Mouse (Mus musculus) right cerebral cortex, postnatal 36 days (tissue): ENCODE results near the gene Ttn.
"Not testable (repeated sequence)": the region's sequence is repeated elsewhere in the genome, so short reads cannot be mapped to it uniquely, and the experiment has no call there.

Experiments
- DNase-seq, 2 experiments: peaks; one replicate each; pipeline ENCODE4 v3.0.0; 2022; ENCODE audit warnings: low spot score in 2 of 2, mixed read lengths in 1 of 2

The Ttn gene

GRCm38 (mm10) chr2:76982391-76983145 is at the start of gene Ttn:
Ttn (minus strand) TSS chr2:76982547.
- no peak for DNase-seq

- no peak for DNase-seq
These were observed 38.3 kb upstream of the Ttn start for GRCm38 (mm10) chr2:77020649-77021048.

- no peak for DNase-seq
These were observed 35.4 kb upstream of the Ttn start for GRCm38 (mm10) chr2:77017735-77018134.

- not testable (repeated sequence) for DNase-seq
These were observed 31.1 kb upstream of the Ttn start for GRCm38 (mm10) chr2:77013449-77013848.

GRCm38 (mm10) chr2:77011981-77012380 is 29.6 kb upstream of the Ttn start:
- no peak for DNase-seq

GRCm38 (mm10) chr2:77007015-77007414 is 24.7 kb upstream of the Ttn start:
- no peak for DNase-seq

GRCm38 (mm10) chr2:77003148-77003547 is 20.8 kb upstream of the Ttn start:
- no peak for DNase-seq

GRCm38 (mm10) chr2:76998351-76998750 is 16.0 kb upstream of the Ttn start:
- DNase-seq: no peak

- peak in 1 of 2 experiments; percentile 10 for DNase-seq
These were observed 10.3 kb upstream of the Ttn start for GRCm38 (mm10) chr2:76992493-76993201.

GRCm38 (mm10) chr2:76987317-76987716 is 5.0 kb upstream of the Ttn start:
- DNase-seq: no peak

- no peak for DNase-seq
These were observed 2.0 kb upstream of the Ttn start for GRCm38 (mm10) chr2:76984384-76984783.

- no peak for DNase-seq
These were observed 1.3 kb upstream of the Ttn start for GRCm38 (mm10) chr2:76983601-76984000.

GRCm38 (mm10) chr2:76981717-76982116 is 630 bp downstream of the Ttn start:
- no peak for DNase-seq

GRCm38 (mm10) chr2:76980146-76980545 is 2.2 kb downstream of the Ttn start:
- no peak for DNase-seq

GRCm38 (mm10) chr2:76977650-76978049 is 4.7 kb downstream of the Ttn start:
- DNase-seq: no peak

- no peak for DNase-seq
These were observed 10.3 kb downstream of the Ttn start for GRCm38 (mm10) chr2:76972051-76972450.

GRCm38 (mm10) chr2:76971069-76971468 is 11.3 kb downstream of the Ttn start:
- DNase-seq: no peak

- no peak for DNase-seq
These were observed 11.7 kb downstream of the Ttn start for GRCm38 (mm10) chr2:76970669-76971068.

GRCm38 (mm10) chr2:76970204-76970603 is 12.1 kb downstream of the Ttn start:
- no peak for DNase-seq

GRCm38 (mm10) chr2:76969637-76970036 is 12.7 kb downstream of the Ttn start:
- DNase-seq: no peak

GRCm38 (mm10) chr2:76968919-76969318 is 13.4 kb downstream of the Ttn start:
- DNase-seq: peak; percentile 57 to 61

- DNase-seq: no peak
These were observed 15.8 kb downstream of the Ttn start for GRCm38 (mm10) chr2:76966582-76966981.

- no peak for DNase-seq
These were observed 16.3 kb downstream of the Ttn start for GRCm38 (mm10) chr2:76966013-76966412.
